Mouse (Mus musculus) midbrain, postnatal 0 days (tissue): ENCODE results near the gene Gm9903. TPM values are rescaled to one million over a fixed set of nuclear protein-coding genes. Genes with fewer than 3 reads are reported as not detected.

Experiments
- ATAC-seq: fragments of 200-750 bp; cut with Nextera tagmentation; 2 replicates; pipeline ENCODE4 v1.8.0; 2017; ENCODE audit warnings: moderate number of reproducible peaks, mild to moderate bottlenecking, moderate TSS enrichment, moderate library complexity; ENCODE audit not compliant: low FRiP score
- DNase-seq: peaks from one replicate; pipeline ENCODE4 v3.0.0-alpha.2; 2015; ENCODE audit warnings: low spot score
- H3K27ac ChIP-seq: fragments of 300-500 bp; sonication (generic); 2 replicates; pipeline ENCODE4 v1.5.1; 2014; ENCODE audit warnings: low read depth, mild to moderate bottlenecking, low read length, mixed read lengths
- H3K27me3 ChIP-seq: fragments of 300-500 bp; sonication (generic); 2 replicates; pipeline ENCODE4 v1.6.1; 2014; ENCODE audit warnings: low read length, control low read depth, mixed read lengths; ENCODE audit not compliant: insufficient read depth
- H3K36me3 ChIP-seq: fragments of 300-500 bp; sonication (generic); 2 replicates; pipeline ENCODE4 v1.6.1; 2014; ENCODE audit warnings: low read length, control low read depth, mixed read lengths; ENCODE audit not compliant: insufficient read depth
- H3K4me1 ChIP-seq: fragments of 300-500 bp; sonication (generic); 2 replicates; pipeline ENCODE4 v1.6.1; 2014; ENCODE audit warnings: mild to moderate bottlenecking, control low read depth, antibody characterized with exemption, low read length, mixed read lengths; ENCODE audit not compliant: insufficient read depth
- H3K4me2 ChIP-seq: fragments of 300-500 bp; sonication (generic); 2 replicates; pipeline ENCODE4 v1.6.1; 2014; ENCODE audit warnings: low read depth, mild to moderate bottlenecking, low read length, mixed read lengths; ENCODE audit not compliant: poor library complexity, severe bottlenecking
- H3K4me3 ChIP-seq: fragments of 300-500 bp; sonication (generic); 2 replicates; pipeline ENCODE4 v1.5.1; 2014; ENCODE audit warnings: low read depth, mild to moderate bottlenecking, low read length, moderate library complexity
- H3K9ac ChIP-seq: fragments of 300-500 bp; sonication (generic); replicated peaks from 2 replicates; pipeline ENCODE4 v1.6.1; 2014; ENCODE audit warnings: mild to moderate bottlenecking, low read length, moderate library complexity, mixed read lengths; ENCODE audit not compliant: poor library complexity, severe bottlenecking
- H3K9me3 ChIP-seq: fragments of 300-500 bp; sonication (generic); 2 replicates; pipeline ENCODE4 v1.6.1; 2016; ENCODE audit warnings: low read length, control low read depth
- CTCF ChIP-seq: IDR thresholded peaks from 2 replicates; pipeline ENCODE4 v1.5.1; 2016; ENCODE audit warnings: antibody characterized with exemption, mild to moderate bottlenecking
- whole genome bisulfite sequencing: fragments of 180-500 bp; shearing (Covaris S2); extraction: QIAGEN DNeasy Blood & Tissue Kit; methylation state at CpG from one replicate; pipeline ENCODE4 v1.1.7; 2014; 5-methylcytosine and 5-hydroxymethylcytosine counted together
- polyA plus RNA-seq: library from polyadenylated mRNA; unstranded; fragments of >200 nt; fragmentation: Nextera tagmentation; extraction: Ambion mirVana; gene quantifications from 2 replicates; pipeline ENCODE4 v1.2.1, GENCODE M21; 2015
- total RNA-seq: library from RNA; depleted of rRNA; stranded (reverse); fragments of >200 nt; gene quantifications from 2 replicates; pipeline ENCODE4 v1.2.3, GENCODE M21; 2014; rRNA removed

Gm9903 gene
- total RNA-seq (1.2 TPM in 1 of 2 replicates, not detected in the other), polyA plus RNA-seq (0.31 and 0.53 TPM in 2 replicates)

- H3K4me2 ChIP-seq, result peak within 1 kb of the TSS; percentile 91
- H3K4me1 ChIP-seq, result peaks cover 5% of the 10 kb centered on the region; the same call in 1 of the 2 replicates
- no peaks in the 10 kb centered on the region for H3K36me3 ChIP-seq
- under 1% methylated on average over 85 of the region's 99 CpGs for WGBS
- H3K9ac ChIP-seq, result peak within 1 kb of the TSS; percentile 74
- TF ChIP-seq CTCF, result peak; percentile 43
- H3K27ac ChIP-seq, result peak within 1 kb of the TSS; percentile 71
- no peaks in the 10 kb centered on the region for H3K9me3 ChIP-seq
- peak within 1 kb of the TSS; percentile 81 for H3K4me3 ChIP-seq
- DNase-seq (peak; percentile 96), ATAC-seq (peak; percentile 94)
- no peaks in the 10 kb centered on the region for H3K27me3 ChIP-seq
Measured at GRCm38 (mm10) chr5:33629301-33629987, at the start of gene Gm9903, which contains the start of gene Fam53a. Gene Gm9903, plus strand, starts transcription at chr5:33629925. Gene Fam53a, minus strand, starts transcription at chr5:33629635.

GRCm38 (mm10) chr5:33580336-33580735 lies 49.4 kb upstream of the Gm9903 start:
- TF ChIP-seq CTCF, result no peak
- Histone ChIP-seq H3K9ac (no peak overlapping the region), H3K4me2 (no peak overlapping the region), H3K4me3 (no peak overlapping the region), H3K9me3 (no peaks in the 10 kb centered on the region), H3K4me1 (no peaks in the 10 kb centered on the region), H3K36me3 (no peaks in the 10 kb centered on the region), H3K27ac (no peak overlapping the region), H3K27me3 (no peaks in the 10 kb centered on the region)
- 78% methylated on average over 1 of the region's 1 CpGs for WGBS
- ATAC-seq (no peak), DNase-seq (no peak)

DNA sequence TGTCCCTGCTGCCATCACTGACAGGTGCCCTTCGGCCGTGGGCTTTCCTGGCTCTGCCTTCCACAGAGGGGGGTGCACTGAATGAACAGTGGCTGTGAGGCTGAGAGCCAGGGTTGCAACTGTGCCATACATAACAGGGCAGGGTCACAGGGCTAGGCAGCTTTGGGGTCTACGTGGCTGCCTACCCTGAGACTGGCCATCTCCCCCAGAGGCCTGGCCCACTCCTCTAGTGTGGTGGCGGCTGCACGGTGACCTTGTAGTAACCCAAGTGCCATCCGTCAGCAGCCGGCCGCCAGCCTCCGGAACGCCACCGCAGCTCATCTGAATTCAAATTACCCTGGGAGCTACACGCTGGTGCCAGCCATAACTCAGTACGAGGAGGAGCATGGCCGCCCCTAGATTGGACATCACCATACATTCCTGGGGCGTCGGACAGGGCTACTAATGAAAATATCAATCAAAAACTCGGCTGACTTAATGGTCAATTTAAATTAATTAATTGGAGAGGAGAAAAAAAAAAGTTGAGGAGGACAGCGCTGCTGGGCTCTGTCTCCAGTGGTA lies 42.1 kb upstream of the Gm9903 start:
- Histone ChIP-seq H3K9me3 (no peaks in the 10 kb centered on the region), H3K4me2 (no peak overlapping the region), H3K4me1 (no peaks in the 10 kb centered on the region), H3K9ac (no peak overlapping the region), H3K27ac (no peak overlapping the region), H3K27me3 (no peaks in the 10 kb centered on the region), H3K36me3 (no peaks in the 10 kb centered on the region), H3K4me3 (no peak overlapping the region)
- 77% methylated on average over 18 of the region's 18 CpGs for WGBS
- no peak for DNase-seq
- TF ChIP-seq CTCF, result no peak
- ATAC-seq, result no peak

GRCm38 (mm10) chr5:33588066-33588465 lies 41.7 kb upstream of the Gm9903 start:
- no peaks in the 10 kb centered on the region for H3K27me3 ChIP-seq
- TF ChIP-seq CTCF, result no peak
- no peaks in the 10 kb centered on the region for H3K9me3 ChIP-seq
- H3K4me3 ChIP-seq, result no peak overlapping the region
- ATAC-seq, result no peak
- 69% methylated on average over 3 of the region's 3 CpGs for WGBS
- H3K4me2 ChIP-seq, result no peak overlapping the region
- no peaks in the 10 kb centered on the region for H3K4me1 ChIP-seq
- H3K9ac ChIP-seq, result no peak overlapping the region
- no peak overlapping the region for H3K27ac ChIP-seq
- no peaks in the 10 kb centered on the region for H3K36me3 ChIP-seq
- DNase-seq, result peak; percentile 40

- peak; percentile 99 for TF ChIP-seq CTCF
- Histone ChIP-seq H3K4me3 (no peak overlapping the region), H3K9ac (no peak overlapping the region), H3K4me1 (no peaks in the 10 kb centered on the region), H3K27me3 (no peaks in the 10 kb centered on the region), H3K36me3 (no peaks in the 10 kb centered on the region), H3K9me3 (no peaks in the 10 kb centered on the region), H3K4me2 (no peak overlapping the region), H3K27ac (no peak overlapping the region)
- WGBS, result 68% methylated on average over 5 of the region's 5 CpGs
- peak; percentile 88 for DNase-seq
- peak; percentile 72; the same call in 1 of the 2 replicates for ATAC-seq
Measured at GRCm38 (mm10) chr5:33589221-33589888, 40.4 kb upstream of the Gm9903 start.

DNA sequence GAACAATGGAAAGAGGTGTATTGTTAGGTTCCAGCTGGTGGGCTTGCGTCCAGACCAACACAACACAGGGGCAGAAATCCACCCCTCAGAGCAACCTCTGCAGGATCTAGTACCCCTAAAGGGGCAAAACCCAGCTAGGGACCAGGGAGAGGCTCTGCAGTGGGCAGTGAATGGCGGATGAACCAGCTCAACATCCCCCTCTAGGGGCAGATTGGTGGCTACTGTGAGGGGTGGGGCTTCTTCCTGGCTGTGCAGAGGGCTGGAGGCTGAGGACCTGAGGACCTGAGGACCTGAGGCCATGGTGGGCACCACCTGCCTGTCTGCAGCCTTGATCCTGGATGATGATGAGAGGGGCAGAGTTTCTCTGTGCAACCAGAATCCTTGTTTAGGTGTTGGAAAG lies 36.1 kb upstream of the Gm9903 start:
- ATAC-seq, result no peak
- H3K4me2 ChIP-seq, result no peak overlapping the region
- no peaks in the 10 kb centered on the region for H3K9me3 ChIP-seq
- peak; percentile 41 for TF ChIP-seq CTCF
- no peaks in the 10 kb centered on the region for H3K27me3 ChIP-seq
- H3K4me3 ChIP-seq, result no peak overlapping the region
- no peaks in the 10 kb centered on the region for H3K4me1 ChIP-seq
- no peak for DNase-seq
- 44% methylated on average over 2 of the region's 2 CpGs for WGBS
- H3K36me3 ChIP-seq, result peaks cover 5% of the 10 kb centered on the region; the same call in 1 of the 2 replicates
- H3K9ac ChIP-seq, result no peak overlapping the region
- no peak overlapping the region for H3K27ac ChIP-seq
